Mouse (Mus musculus) granulocyte monocyte progenitor cell, adult 5-6 weeks (primary cell): ENCODE results near the gene Col27a1. TPM values are rescaled to one million over a fixed set of nuclear protein-coding genes. Genes with fewer than 3 reads are reported as not detected.

Experiments used
- ATAC-seq: replicated peaks from 2 replicates; pipeline ENCODE4 v1.8.0; 2016; ENCODE audit warnings: mild to moderate bottlenecking, moderate TSS enrichment, inconsistent platforms; ENCODE audit not compliant: poor library complexity, severe bottlenecking
- total RNA-seq, 2 experiments: library from RNA; stranded (forward) in 1 of 2; stranded (reverse) in 1 of 2; fragments of 200-712, 200-1000 nt in 1 of 2; fragments of >200 nt in 1 of 2; fragmentation: Nextera tagmentation in 1 of 2; gene quantifications; 2 replicates each; pipeline ENCODE4 v1.2.3; 2014 to 2017

The Col27a1 gene
- total RNA-seq, 2 experiments from 2014 or later, result 0.10 to 0.32 TPM

DNA sequence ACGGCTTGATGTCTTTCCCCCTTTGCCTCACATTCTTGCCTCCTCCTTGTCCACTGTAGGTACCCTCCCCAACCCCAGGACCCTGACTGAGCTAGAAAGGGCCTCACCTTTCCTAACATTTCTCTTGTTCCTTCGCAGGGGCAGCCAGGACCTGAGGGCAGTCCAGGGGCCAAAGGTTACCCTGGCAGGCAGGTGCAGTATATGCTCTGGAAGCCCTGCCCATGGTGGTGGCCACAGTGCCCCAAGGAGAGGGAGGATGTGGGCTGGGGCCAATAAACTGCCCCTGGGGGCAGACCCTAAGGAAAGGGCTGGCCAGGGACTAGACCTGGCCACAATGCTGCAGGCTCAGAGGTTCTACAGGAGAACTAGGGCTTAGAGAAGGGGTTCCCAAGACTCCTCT is 40.3 kb downstream of the Col27a1 start:
- ATAC-seq, result no peak

DNA sequence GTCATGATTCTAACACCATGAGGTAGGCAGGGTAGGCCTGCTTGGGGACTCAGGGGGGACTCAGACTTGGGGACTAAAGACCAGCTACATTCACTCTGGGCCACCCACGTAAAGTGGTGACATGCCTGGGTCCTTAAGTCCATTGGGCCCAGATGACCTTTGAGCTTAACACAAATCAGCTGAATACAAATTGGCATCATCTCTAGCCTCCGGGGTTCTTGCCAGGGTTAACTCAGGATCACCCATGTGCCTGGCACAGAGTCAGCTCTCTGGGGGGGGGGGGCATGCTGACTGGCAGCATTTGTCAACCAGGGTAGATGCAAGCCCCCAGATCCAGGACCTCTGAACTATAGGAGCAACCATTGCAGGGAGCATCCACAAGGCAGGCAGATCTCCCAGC is 42.6 kb downstream of the Col27a1 start:
- no peak for ATAC-seq

DNA sequence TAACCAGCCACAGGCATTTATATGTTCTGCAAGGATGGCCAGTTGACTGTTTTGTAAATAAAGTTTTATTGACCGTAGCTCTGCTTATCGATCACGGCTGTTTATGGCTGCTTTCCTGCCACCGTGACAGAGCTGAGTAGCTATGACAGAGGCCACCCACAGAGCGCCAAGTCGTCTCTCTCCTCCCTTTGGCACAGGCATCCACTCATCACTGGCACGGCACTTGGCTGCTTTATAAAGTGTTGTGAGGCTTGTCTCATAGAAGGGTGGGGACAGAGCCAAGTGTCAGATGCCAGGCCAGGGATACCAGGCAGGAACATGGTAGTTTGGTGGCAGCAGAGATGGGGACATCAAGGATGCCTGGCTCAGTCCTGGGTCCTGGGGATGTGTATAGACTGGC is 43.5 kb downstream of the Col27a1 start:
- ATAC-seq, result no peak

DNA sequence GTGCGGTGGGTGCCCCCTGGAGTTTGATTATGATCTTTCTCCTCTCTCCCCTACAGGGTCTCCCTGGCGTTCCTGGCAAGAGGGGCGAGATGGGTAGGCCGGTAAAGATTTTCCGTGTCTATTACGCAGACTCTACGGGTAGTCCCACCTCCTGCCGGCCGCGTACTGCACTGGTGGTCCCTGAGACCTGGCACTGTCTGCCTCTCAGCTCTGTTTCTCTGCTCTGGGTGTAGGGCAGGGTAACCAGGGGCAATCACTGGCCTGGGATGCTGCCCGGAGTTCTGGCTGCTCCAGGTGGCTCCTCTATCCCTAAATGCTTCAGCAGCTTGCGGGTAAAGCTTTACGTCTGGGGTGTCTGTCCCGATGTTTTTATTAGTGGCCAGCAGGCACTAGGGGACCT is 44.3 kb downstream of the Col27a1 start:
- ATAC-seq, result no peak

DNA sequence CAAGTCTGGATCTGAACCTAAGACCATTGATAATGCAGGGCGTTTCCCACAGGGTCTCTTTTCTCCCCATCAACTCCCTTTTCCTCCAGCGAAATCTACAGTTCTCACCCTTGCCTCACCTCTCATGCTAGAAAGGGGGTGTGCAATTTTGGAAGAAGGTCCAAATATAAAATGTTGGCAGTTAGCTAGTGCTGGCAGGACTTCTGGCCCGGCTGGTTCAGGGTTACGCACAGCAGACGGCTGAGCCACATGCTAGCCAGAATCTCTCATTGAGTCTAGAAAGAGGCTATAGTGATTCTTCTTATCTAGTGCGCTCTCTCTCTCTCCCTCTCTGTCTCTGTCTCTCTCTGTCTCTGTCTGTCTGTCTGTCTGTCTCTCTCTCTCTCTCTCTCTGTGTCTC is 45.3 kb downstream of the Col27a1 start:
- ATAC-seq, result no peak

DNA sequence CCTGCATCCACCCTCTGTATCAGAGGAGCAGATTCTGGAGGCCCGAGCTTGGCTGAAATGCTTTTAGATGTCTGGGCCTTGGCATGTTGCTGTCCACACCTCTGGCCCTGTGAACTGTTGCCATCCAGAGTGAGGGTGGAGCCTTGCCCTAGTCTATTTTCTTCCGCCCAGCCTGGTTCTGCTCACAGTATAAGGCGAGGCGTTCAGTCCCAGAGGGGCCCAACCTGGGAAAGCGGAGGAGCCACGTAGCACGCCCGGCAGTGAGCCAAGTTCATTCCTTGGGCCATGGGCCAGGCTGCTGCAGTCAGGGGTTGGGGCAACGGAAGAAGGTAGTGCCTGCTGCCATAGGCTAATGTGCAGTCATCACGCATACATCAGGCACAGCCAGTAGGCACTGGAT is 46.7 kb downstream of the Col27a1 start:
- no peak for ATAC-seq

DNA sequence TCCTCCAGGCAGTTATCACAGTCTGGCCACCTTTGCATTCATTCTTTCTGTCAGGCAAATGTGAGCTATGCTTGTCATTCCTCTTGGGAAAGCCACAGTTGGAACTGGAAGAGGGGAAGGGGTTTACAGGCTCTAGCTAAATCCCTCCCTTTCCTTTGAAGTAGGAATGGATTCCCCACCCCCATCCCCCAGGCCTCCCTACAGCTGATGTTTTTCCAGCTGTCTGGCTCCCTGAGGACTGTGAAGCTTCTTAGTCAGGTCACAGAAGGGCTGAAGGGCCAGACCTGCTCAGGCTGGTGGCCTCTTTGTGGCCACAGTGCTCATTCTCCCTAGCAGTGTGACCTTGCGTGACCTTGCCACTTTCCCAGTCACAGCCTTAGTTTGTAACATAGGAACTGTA is 49.1 kb downstream of the Col27a1 start:
- ATAC-seq, result no peak

DNA sequence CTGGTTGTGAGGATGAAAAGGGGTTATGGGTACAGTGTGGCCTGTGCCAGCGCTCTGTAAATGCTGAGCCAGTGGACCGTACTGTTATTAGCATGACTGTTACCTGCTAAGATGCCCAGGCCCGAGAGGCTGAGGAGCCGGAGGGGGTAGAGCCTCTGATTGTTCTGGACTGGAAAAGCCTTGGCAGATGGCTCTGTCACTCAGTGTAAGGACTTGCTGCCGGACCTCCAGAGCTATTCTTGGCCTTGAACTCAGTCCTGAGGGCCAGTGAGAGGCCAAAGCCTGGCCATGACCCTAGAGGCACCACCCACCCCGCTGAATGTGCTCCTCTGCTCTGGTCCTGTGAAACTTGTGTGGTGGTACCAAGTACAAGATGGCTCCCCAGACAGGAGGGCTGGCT is 52.5 kb downstream of the Col27a1 start:
- no peak for ATAC-seq

DNA sequence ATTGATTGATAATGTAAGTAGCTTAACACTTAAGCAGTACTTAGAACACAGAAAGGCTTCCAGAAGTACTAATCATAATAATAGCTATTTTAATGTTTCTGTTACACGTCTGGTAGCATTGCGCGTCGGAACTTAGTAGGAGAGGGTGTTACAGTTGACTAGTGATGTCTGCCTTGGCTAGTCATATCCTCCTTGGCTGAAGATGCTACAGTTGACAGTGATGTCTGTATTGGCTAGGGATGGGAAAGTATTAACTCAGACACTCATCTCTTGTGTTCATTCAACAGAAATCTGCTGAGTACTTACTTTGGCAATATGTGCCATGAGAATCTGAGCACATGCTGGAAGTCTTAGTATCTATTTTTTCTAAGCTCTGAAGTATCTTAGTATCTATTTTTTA is 53.3 kb downstream of the Col27a1 start:
- no peak for ATAC-seq

DNA sequence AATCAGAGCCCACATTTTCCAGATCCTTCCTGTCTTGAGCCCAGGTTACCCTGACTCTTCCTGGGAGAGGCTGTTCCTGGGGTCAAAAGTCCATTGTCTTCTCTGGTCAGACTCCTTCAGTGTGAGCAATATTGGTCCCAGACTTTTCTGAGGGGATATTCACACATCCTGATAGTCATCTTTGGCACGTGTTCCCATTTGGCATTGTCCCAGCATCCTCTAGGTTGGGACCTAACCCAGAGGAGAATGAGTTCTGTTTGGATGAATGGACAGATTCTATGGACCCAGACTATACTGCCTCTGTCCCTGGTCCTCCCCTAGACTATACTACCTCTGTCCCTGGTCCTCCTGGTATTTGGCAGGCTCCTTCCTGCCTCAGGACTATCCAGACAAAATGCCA is 53.8 kb downstream of the Col27a1 start:
- ATAC-seq, result no peak

DNA sequence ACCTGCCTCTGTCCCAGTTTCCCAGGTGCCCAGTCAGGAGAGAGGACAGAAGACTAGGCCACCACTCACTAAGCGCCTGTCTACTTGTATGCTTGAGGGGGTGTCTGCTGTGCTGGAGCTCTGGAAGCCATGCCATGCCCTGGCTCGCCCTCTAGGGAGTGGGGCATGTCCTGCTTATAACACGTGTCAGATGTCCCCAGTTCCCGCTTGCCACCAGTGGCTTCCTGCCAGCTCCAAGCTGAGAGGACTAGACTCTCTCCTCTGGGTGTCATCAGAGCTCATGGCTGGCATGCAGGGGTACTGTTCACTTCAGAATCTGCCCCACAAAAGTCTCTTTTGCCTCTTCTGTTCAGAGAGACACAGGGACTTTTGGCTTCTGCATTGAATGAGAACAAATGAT is 55.0 kb downstream of the Col27a1 start:
- ATAC-seq, result no peak

DNA sequence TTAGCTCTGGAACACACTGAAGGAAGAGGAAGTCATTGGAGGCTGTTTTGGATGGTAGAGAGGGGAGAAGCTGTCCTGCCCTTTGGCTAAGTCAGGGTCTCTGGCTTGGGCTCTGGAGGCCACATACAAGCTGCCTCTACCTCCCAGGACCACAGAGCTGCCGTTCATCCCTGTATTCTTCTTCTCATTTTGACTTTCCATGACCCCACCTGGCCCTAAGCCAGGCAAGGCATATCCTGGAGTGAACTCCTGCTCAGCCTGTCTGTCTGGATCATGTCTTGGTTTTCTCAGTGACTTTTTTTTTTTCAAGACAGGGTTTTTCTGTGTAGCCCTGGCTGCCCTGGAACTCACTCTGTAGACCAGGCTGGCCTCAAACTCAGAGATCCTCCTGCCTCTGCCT is 60.7 kb downstream of the Col27a1 start:
- no peak for ATAC-seq

DNA sequence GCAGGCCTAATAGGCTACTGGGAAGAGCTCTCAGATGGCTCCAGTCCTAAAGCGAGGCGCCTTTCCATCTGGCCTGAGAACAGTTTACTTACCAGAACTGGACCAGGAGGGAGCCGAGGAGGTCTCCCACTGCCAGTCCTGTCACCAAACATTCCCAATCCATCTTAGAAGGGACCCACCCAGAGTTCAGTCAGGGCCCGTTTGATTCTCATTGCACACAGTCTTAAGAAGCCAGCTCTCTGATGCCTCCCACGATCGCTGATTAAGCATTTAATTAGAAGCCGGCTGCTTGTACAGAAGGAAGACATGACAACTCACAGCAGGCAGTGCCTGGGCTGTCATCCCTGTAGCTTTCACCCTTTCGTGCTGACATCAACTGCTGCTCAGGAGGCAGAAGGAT is 61.4 kb downstream of the Col27a1 start:
- no peak for ATAC-seq

DNA sequence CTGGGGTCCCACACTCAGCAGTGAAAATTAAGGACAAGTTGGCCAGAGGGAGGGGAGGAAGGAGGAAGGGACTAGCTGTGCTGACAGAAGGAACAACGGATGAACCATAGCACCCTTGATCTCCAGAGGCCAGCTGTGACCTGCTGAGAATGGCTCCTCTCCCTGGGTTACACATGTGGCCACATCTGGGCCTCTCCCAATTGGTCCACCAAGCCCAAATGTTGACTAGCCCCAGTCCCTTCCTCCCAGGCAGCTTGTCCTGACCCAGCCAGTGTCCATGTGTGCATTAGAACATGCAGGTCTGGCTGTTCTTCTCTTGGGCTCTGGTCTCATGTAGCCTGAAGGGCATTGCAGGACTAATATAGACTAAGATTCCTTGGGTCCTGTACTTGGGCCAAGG is 62.8 kb downstream of the Col27a1 start:
- no peak for ATAC-seq

DNA sequence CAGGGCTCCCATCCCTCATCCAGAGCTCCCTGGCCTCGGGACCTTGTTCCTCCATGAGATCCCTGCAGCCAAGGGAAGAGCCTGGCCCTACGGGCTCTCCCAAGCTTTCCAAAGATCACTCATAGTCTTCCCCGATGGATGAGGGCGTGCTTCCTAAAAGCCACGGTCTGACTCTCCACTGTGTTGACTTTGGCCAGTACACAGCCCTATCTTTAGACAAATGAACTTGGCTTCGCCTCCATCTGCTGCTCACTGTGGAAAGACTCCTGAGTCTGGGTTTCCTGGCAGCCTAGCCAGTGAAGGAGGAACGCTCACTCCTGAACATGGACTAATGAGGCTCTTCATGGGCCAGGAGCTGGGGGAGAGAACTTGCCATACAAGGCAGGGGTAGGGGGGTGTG is 65.0 kb downstream of the Col27a1 start:
- no peak for ATAC-seq

DNA sequence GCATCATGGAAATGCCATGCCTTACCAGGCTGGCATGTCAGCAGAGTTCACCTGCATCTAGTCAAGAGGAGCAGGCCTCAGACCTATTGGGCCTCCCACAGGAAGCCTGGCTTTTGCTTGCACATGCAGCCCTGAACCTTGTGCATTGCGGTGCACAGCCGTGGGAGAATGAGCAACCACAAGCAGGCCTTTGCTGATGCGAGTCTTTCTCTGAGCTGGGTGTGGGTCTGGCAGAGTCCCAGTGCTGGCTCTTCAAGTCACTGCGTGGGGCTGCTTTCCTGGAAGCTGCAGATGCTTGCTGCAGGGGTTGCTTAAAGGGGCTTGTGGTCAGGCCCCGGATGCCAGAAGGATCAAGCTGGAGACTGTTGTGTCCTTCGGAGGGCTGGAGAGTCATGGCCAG is 67.9 kb downstream of the Col27a1 start:
- peak; percentile 38; the same call in 1 of the 2 replicates for ATAC-seq

DNA sequence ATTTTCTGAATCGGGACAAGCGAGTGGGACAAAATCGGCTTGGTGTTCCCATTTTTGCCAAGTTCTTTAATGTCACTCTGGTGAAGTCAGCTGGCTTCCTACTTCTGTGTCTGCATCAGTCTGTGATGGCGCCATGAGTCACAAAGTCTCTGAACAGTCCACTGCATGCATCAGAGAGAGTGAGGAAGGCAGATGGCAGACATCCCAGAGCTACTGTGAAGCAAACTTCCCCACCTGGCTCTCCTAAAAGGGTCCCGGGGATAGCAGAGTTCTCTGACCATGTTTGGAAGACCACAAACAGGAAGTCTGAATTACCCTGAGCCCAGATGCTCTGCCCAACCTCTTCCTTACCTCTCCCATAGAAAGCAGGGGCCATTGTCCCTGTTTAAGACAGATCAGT is 69.5 kb downstream of the Col27a1 start:
- peak; percentile 52 for ATAC-seq

DNA sequence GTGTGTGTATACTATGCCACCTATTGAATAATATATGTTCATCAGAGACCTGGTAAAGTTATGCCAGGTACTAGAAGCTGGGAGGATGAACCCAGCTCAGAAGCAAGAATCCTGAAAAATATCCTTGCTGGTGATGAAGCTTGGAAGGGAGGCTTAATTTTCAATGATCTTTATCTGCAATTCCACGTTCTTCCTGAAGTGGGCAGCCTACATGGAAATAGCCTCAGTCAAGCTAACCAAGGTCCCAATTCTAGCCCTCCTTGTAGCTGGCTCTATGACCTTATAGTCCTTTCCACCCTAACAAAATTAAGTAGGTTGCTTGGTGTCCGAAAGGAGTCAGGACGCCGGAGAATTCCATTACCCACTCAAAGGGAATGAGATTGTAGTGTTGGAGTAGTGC is 72.2 kb downstream of the Col27a1 start:
- no peak for ATAC-seq

DNA sequence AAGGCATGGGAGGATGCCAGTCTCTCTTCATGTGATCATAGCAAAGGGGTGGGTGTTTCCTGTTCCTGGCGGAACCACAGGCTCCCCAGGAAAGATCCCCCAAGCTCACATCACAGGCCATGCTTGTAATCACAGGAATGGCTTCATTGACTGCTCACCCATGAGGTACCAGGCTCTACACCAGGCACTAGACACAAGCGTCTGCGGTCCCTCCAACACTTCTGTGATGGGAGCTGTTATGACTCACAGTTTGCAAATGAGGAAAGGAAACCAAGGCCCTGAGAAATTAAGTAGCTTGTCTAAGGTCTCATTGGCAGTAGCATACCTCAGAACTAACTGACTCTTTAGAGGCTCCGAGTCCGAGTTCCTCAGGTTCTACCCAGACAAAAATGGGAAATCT is 74.7 kb downstream of the Col27a1 start:
- ATAC-seq, result peak; percentile 91

DNA sequence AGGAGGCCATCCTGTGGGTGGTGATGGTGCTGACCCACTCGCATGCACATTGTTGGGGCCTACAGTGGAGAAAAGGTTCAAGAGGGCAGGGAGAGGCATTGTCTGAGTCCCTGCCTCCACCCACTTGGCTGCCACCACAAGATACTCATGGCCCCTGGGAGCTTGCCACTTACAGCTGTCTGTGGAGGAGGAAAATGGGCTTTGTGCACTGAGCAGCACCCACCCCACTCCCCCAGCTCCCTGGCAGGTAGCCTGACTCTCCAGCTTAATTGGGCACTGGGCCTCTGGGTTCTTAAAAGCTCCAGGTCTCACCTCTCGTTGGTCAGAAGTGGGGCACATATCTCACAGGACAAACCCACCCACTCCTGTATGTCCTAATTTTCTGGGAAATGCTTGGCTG is 76.3 kb downstream of the Col27a1 start:
- no peak for ATAC-seq

DNA sequence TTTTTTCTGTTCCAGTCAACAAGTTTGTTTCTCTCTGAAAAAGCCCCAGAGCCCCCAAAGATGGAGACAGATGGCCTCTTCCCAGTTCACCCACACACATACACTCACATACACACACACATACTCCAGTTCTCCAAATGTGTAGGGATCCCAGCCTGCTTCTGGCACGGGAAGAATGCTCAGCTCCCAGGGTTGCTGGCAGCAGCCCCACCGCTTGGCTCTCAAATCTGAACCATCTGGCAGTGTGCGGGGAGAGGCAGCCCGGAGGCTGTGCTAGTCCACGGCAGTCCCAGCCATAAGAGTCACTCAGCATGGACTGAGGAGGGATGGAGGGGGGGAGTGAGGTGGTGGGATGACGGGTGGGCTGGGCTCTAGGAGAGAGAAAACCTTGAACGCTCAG is 77.3 kb downstream of the Col27a1 start:
- no peak for ATAC-seq

DNA sequence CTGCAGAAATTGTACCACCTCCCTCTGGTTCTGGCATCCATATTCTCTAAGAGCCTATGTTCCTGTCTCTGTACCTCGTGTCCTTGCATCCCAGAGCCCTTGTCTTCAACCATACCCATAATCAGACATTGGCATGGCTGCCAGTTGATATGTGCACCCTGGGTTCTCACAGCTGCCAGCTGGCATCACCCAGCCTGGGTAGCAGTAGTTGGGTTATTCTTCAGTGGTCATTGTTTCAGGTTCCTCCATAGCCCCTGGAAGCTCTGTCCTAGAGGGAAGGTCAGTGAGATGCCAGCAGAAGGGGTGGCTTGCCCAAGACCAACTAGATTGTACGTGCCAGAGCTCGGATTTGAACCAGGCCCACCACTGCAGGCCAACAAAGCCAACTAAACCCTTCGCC is 77.9 kb downstream of the Col27a1 start:
- ATAC-seq, result no peak

DNA sequence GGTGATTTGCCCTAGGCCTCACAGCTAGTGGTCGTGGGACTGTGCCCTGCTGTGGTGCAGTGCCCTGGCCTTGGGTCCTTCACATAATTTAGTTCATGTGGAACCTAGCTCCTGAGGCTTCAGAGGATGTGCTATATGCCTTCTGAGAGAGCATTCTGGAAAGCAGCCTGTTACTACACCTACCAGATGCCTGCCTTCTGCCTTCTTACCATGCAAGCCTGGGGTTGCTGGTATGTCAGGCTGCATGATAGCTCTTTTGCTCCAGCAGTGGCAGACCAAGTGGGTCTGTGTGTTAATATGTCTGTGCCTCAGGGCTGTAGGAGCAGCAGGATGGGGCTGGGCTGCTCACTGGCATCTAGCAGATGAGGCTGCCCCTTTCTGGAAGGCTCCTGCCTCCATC is 81.8 kb downstream of the Col27a1 start:
- no peak for ATAC-seq

DNA sequence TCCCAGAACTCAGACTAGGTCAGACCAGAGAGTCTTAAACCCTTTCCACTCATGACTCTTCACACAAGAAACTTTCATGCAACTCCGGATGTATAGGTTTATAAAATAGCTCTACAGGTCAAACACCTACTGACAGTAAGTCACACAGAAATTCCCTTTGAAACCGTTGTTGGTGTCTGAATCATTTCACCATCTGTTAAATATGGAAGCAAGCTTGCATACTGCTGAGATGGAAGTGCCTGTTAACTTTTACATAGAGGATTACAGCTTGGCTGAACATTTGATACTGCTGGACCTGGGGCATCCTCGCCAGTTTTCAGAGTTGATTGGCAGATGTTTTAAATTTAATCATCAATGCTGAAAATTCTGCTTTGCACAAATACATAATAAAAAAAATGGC is 82.5 kb downstream of the Col27a1 start:
- no peak for ATAC-seq
